Mouse (Mus musculus): ENCODE measurements around the gene Sorcs3. TPM values are rescaled to one million over a fixed set of nuclear protein-coding genes. Genes with fewer than 3 reads are reported as not detected.

The Sorcs3 gene
- polyA plus RNA-seq, 1 experiment from 2014 or later = 0.46 TPM

GRCm38 (mm10) chr19:48343442-48343841 is 137.6 kb downstream of the Sorcs3 start:
- Histone ChIP-seq H3K27me3 (ENCODE audit: low read depth, poor library complexity, severe bottlenecking) (no peaks in the 10 kb centered on the region), H3K36me3 (no peaks in the 10 kb centered on the region), H3K4me1 (peaks cover 13% of the 10 kb centered on the region), H3K27ac (no peak overlapping the region), H3K4me3 (no peak overlapping the region), H3K9me3 (replicated peaks) (no peaks in the 10 kb centered on the region)
- no peak for DNase-seq (ENCODE audit: low spot score)
- 53% methylated on average over 7 of the region's 7 CpGs for WGBS

GRCm38 (mm10) chr19:48347116-48347515 is 141.3 kb downstream of the Sorcs3 start:
- 84% methylated on average over 5 of the region's 5 CpGs for WGBS
- H3K4me1 ChIP-seq = peaks cover 13% of the 10 kb centered on the region
- H3K4me3 ChIP-seq = no peak overlapping the region
- no peaks in the 10 kb centered on the region for H3K36me3 ChIP-seq
- no peaks in the 10 kb centered on the region for H3K9me3 ChIP-seq (replicated peaks)
- H3K27me3 ChIP-seq (ENCODE audit: low read depth, poor library complexity, severe bottlenecking) = no peaks in the 10 kb centered on the region
- DNase-seq (ENCODE audit: low spot score) = no peak
- H3K27ac ChIP-seq = no peak overlapping the region

GRCm38 (mm10) chr19:48356806-48357205 is 151.0 kb downstream of the Sorcs3 start:
- Histone ChIP-seq H3K4me1 (no peaks in the 10 kb centered on the region), H3K36me3 (no peaks in the 10 kb centered on the region), H3K27me3 (ENCODE audit: low read depth, poor library complexity, severe bottlenecking) (no peaks in the 10 kb centered on the region), H3K4me3 (no peak overlapping the region), H3K9me3 (replicated peaks) (no peaks in the 10 kb centered on the region), H3K27ac (no peak overlapping the region)
- DNase-seq (ENCODE audit: low spot score) = no peak
- WGBS = 80% methylated on average over 2 of the region's 2 CpGs

- WGBS = 93% methylated on average over 2 of the region's 2 CpGs
- no peak for DNase-seq (ENCODE audit: low spot score)
- H3K4me3 ChIP-seq = no peak overlapping the region
- H3K27ac ChIP-seq = no peak overlapping the region
- H3K36me3 ChIP-seq = no peaks in the 10 kb centered on the region
- H3K27me3 ChIP-seq (ENCODE audit: low read depth, poor library complexity, severe bottlenecking) = no peaks in the 10 kb centered on the region
- H3K4me1 ChIP-seq = no peaks in the 10 kb centered on the region
- H3K9me3 ChIP-seq (replicated peaks) = no peaks in the 10 kb centered on the region
Measured at GRCm38 (mm10) chr19:48362167-48362566, 156.3 kb downstream of the Sorcs3 start.

GRCm38 (mm10) chr19:48368056-48368455 is 162.2 kb downstream of the Sorcs3 start:
- Histone ChIP-seq H3K4me3 (no peak overlapping the region), H3K36me3 (no peaks in the 10 kb centered on the region), H3K4me1 (0 out of 2 replicates have a peak, but pooled peaks cover 2% of the 10 kb centered on the region), H3K27ac (no peak overlapping the region), H3K9me3 (replicated peaks) (no peaks in the 10 kb centered on the region), H3K27me3 (ENCODE audit: low read depth, poor library complexity, severe bottlenecking) (no peaks in the 10 kb centered on the region)
- 67% methylated on average over 10 of the region's 10 CpGs for WGBS
- DNase-seq (ENCODE audit: low spot score) = no peak

GRCm38 (mm10) chr19:48371787-48372186 is 166.0 kb downstream of the Sorcs3 start:
- Histone ChIP-seq H3K4me1 (0 out of 2 replicates have a peak, but pooled peaks cover 2% of the 10 kb centered on the region), H3K9me3 (replicated peaks) (no peaks in the 10 kb centered on the region), H3K4me3 (no peak overlapping the region), H3K27me3 (ENCODE audit: low read depth, poor library complexity, severe bottlenecking) (no peaks in the 10 kb centered on the region), H3K27ac (no peak overlapping the region), H3K36me3 (no peaks in the 10 kb centered on the region)
- WGBS = 89% methylated on average over 9 of the region's 9 CpGs
- DNase-seq (ENCODE audit: low spot score) = no peak

GRCm38 (mm10) chr19:48378006-48378540 is 172.2 kb downstream of the Sorcs3 start:
- no peak overlapping the region for H3K27ac ChIP-seq
- H3K36me3 ChIP-seq = no peaks in the 10 kb centered on the region
- DNase-seq (ENCODE audit: low spot score) = no peak
- H3K4me1 ChIP-seq = no peaks in the 10 kb centered on the region
- no peak overlapping the region for H3K4me3 ChIP-seq
- WGBS = 90% methylated on average over 11 of the region's 11 CpGs
- H3K27me3 ChIP-seq (ENCODE audit: low read depth, poor library complexity, severe bottlenecking) = no peaks in the 10 kb centered on the region
- no peaks in the 10 kb centered on the region for H3K9me3 ChIP-seq (replicated peaks)

- Histone ChIP-seq H3K27ac (no peak overlapping the region), H3K4me3 (no peak overlapping the region), H3K9me3 (replicated peaks) (no peaks in the 10 kb centered on the region), H3K36me3 (no peaks in the 10 kb centered on the region), H3K4me1 (no peaks in the 10 kb centered on the region), H3K27me3 (ENCODE audit: low read depth, poor library complexity, severe bottlenecking) (no peaks in the 10 kb centered on the region)
- 76% methylated on average over 1 of the region's 1 CpGs for WGBS
- DNase-seq (ENCODE audit: low spot score) = no peak
Measured at GRCm38 (mm10) chr19:48391551-48391950, 185.7 kb downstream of the Sorcs3 start.

- no peak overlapping the region for H3K4me3 ChIP-seq
- no peak for DNase-seq (ENCODE audit: low spot score)
- WGBS = 79% methylated on average over 7 of the region's 7 CpGs
- H3K27ac ChIP-seq = no peak overlapping the region
- H3K36me3 ChIP-seq = no peaks in the 10 kb centered on the region
- no peaks in the 10 kb centered on the region for H3K27me3 ChIP-seq (ENCODE audit: low read depth, poor library complexity, severe bottlenecking)
- no peaks in the 10 kb centered on the region for H3K4me1 ChIP-seq
- no peaks in the 10 kb centered on the region for H3K9me3 ChIP-seq (replicated peaks)
Measured at GRCm38 (mm10) chr19:48404774-48405495, 199.1 kb downstream of the Sorcs3 start.

GRCm38 (mm10) chr19:48408221-48408620 is 202.4 kb downstream of the Sorcs3 start:
- Histone ChIP-seq H3K4me1 (no peaks in the 10 kb centered on the region), H3K9me3 (replicated peaks) (no peaks in the 10 kb centered on the region), H3K4me3 (no peak overlapping the region), H3K27ac (no peak overlapping the region), H3K27me3 (ENCODE audit: low read depth, poor library complexity, severe bottlenecking) (no peaks in the 10 kb centered on the region), H3K36me3 (no peaks in the 10 kb centered on the region)
- 77% methylated on average over 4 of the region's 4 CpGs for WGBS
- DNase-seq (ENCODE audit: low spot score) = no peak

GRCm38 (mm10) chr19:48411332-48411731 is 205.5 kb downstream of the Sorcs3 start:
- DNase-seq (ENCODE audit: low spot score) = no peak
- no peaks in the 10 kb centered on the region for H3K9me3 ChIP-seq (replicated peaks)
- H3K27ac ChIP-seq = no peak overlapping the region
- no peak overlapping the region for H3K4me3 ChIP-seq
- no peaks in the 10 kb centered on the region for H3K36me3 ChIP-seq
- 44% methylated on average over 2 of the region's 2 CpGs for WGBS
- H3K27me3 ChIP-seq (ENCODE audit: low read depth, poor library complexity, severe bottlenecking) = no peaks in the 10 kb centered on the region
- no peaks in the 10 kb centered on the region for H3K4me1 ChIP-seq

GRCm38 (mm10) chr19:48413836-48414235 is 208.0 kb downstream of the Sorcs3 start:
- Histone ChIP-seq H3K27ac (no peak overlapping the region), H3K36me3 (no peaks in the 10 kb centered on the region), H3K4me3 (no peak overlapping the region), H3K27me3 (ENCODE audit: low read depth, poor library complexity, severe bottlenecking) (no peaks in the 10 kb centered on the region), H3K4me1 (no peaks in the 10 kb centered on the region), H3K9me3 (replicated peaks) (no peaks in the 10 kb centered on the region)
- no peak for DNase-seq (ENCODE audit: low spot score)
- 62% methylated on average over 2 of the region's 2 CpGs for WGBS

- H3K4me3 ChIP-seq = no peak overlapping the region
- DNase-seq (ENCODE audit: low spot score) = no peak
- H3K27ac ChIP-seq = no peak overlapping the region
- no peaks in the 10 kb centered on the region for H3K27me3 ChIP-seq (ENCODE audit: low read depth, poor library complexity, severe bottlenecking)
- 78% methylated on average over 3 of the region's 3 CpGs for WGBS
- no peaks in the 10 kb centered on the region for H3K4me1 ChIP-seq
- H3K9me3 ChIP-seq (replicated peaks) = no peaks in the 10 kb centered on the region
- H3K36me3 ChIP-seq = no peaks in the 10 kb centered on the region
Measured at GRCm38 (mm10) chr19:48418356-48418755, 212.5 kb downstream of the Sorcs3 start.
